Mouse (Mus musculus) thymus, adult 18-20 months (tissue): ENCODE measurements around the gene Gm10964.
A peak's percentile ranks its signal among the peaks of the same experiment; 100 is the strongest.
"Not testable (repeated sequence)": the region's sequence is repeated elsewhere in the genome, so short reads cannot be mapped to it uniquely, and the experiment has no call there.

Source experiments
- DNase-seq, 2 experiments: peaks; one replicate each; pipeline ENCODE4 v3.0.0; 2022; ENCODE audit warnings: mixed read lengths in 2 of 2

The Gm10964 gene

DNA sequence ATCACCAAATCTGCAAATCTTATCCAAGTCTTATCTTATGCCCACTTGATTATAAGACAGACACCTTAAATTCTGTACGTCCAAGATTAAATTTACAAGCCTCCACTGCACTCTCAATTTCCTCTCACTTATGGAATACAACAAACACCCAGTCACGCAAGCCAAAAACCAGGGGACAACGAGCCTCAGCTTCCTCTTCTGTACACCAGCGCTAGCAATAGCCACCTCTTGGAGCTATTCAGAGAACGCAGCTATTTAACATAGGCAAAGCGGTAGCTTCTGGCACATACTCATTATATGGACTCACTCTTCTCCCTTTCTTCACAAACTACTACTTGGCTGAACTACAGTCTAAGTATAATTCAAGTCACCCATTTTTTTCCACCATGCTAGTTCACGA lies 40.0 kb downstream of the Gm10964 start:
- no peak for DNase-seq

DNA sequence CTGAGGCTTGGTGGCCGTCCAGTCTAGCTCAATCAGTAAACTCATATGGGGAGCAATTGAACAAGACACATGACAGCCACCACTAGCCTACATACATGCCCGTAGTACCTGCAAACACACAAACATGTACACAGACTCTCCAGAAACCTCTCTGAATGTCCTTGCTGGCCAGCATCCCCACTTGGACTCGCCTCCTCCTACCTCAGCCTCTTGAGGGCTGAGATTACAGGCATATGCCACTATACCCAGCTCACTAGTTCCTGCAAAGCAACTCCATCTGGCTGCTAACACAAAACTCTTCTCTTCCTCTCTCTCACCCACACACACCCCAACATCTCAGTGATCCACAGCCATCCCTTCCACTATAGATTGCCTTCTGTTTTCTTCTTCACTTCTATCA lies 41.1 kb downstream of the Gm10964 start:
- DNase-seq: no peak

DNA sequence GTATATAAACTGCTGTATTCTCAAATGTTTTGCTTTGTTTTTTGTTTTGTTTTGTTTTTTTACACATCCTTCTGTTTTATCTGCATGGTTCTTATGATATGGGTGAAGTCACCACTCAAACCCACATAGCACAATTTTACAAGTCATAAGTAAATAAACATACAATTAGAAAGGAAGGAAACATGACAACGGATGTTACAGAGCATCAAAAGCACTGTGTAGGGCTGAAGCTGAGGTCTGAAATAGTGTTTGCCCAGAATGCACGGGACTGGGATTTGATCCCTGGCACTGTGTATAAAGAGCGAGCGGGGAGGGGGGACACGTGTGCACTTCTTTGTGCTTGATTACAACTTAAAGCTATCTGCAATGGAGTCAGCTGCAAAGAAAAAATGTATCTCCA lies 41.6 kb downstream of the Gm10964 start:
- no peak for DNase-seq

DNA sequence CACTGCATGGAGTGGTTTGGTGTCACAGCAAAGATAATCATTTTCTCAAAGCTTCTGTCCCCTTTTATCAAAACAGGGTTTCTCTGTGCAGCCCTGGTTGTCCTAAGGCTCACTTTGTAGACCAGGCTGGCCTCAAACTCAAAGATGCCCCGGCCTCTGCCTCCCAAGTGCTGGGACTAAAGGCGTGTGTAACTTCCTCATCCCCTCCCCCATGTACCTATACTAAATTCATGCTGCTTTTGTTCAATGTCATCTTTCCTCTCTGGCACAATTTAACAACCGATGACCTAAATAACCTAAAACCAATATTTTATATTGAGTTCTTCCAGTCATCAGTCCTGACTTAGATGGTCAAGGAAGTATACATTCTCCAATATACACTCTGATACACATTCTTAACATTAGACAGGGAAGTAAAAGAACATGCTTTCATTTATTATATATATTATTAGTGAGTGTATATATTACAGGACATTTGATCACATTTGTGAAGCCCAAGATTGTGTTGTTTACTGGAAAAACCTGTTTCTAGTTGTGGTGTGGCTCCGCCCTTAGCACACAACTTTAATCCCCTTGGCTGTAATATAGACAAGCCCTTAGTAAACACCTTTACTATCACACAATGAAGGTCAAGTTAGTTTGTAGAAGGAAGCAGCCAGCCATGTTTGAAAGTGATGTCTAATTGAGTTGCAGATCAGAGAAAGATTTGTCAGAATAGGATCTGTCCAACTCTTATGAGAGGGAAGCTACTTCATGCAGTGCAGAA lies 43.9 kb downstream of the Gm10964 start:
- no peak for DNase-seq

DNA sequence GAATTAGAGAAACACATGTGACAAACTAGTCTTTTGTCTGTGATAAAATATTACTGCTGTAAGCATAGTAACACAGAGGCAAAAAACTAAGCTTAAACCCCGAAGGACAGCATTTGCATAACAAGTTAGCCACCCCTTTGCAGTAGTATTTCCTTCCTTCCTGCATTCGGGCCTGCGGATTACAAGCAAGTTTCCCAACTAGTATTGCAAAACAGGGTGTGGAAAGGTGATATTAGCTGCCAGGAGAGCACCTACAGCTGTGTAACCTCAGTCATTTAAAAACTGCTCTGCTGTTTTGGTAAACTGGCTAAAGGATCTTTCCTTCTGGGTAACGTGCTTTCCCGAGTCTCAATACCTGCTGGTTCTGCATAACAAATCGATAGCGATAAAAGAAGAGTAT lies 48.1 kb downstream of the Gm10964 start:
- DNase-seq: no peak

DNA sequence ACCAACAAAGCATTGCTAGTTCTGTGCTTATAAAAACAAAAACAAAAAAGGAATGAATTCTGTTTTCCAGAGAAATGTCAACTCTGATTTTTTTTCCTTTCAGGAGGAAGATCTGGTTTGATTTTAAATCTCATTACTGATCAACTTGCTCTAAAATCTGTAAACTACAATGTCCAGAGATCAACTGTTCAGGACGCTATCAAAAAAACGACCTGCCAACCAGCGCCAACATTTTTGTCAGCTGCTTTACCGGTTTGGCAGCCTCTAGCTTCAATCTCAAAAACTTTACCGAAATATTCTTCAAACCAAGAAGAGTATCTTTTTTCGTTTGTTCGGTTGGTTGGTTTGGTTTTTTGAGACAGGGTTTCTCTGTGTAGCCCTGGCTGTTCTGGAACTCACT lies 49.9 kb downstream of the Gm10964 start:
- DNase-seq: no peak

DNA sequence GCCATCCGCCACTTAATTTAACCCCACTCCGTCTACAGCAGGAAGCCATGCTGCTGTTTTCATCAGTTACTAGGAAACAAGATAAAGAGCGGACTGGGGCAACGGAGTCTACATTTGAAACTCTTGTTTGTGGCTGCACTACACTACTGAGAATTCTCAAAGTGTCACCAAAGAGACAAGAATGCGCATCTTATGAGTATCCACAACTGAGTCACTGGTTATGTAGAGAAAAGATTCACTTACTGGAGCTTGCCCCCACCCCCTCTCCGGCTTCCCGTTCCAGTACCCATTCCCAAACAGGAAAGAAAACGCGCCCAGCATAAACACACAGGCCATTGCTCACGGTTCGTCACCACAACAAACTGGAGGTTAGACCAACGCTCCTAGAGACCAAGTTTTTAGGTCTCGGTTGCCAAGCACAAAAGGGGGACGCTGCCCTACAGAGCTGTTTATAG lies 50.8 kb downstream of the Gm10964 start:
- peak in 1 of 2 experiments; percentile 9 for DNase-seq

DNA sequence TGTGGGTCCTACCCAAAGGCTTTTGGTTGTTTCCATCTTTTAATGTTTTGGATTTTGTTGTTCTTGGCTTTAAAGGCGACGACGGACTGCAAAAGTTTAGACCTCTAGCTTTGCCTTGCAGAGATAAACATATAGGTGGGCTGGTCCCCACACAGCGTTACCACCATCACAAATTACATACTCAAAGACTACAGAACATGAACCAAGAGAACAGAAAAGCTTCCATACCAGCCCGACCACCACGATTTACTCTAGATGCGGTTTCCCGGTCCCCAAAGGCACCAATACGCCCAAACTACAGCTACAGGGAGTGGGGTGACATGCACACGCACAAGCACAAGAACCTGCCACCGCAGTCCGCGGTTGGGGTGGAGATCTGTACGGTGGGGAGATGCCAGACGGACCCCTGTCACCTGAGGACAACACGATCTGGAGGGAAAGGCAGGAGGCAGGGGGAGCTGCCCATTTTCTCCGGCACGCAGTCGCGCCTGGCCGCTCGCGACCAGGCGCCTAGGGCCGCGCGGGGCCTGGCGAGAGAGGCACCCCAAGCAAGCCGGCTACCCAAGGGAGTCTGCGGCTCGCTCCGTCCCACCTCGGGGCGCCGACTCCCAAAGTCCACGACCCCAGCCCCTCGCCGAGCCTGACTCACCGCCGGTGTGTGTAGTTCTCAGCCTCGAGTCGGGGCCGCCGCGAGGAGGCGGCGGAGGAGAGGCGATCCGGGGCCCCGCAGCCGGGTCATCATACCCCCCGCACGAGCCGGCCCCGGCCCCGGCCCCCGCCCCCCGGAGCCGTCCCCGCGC lies 51.4 kb downstream of the Gm10964 start:
- peak in 1 of 2 experiments; percentile 37 for DNase-seq

DNA sequence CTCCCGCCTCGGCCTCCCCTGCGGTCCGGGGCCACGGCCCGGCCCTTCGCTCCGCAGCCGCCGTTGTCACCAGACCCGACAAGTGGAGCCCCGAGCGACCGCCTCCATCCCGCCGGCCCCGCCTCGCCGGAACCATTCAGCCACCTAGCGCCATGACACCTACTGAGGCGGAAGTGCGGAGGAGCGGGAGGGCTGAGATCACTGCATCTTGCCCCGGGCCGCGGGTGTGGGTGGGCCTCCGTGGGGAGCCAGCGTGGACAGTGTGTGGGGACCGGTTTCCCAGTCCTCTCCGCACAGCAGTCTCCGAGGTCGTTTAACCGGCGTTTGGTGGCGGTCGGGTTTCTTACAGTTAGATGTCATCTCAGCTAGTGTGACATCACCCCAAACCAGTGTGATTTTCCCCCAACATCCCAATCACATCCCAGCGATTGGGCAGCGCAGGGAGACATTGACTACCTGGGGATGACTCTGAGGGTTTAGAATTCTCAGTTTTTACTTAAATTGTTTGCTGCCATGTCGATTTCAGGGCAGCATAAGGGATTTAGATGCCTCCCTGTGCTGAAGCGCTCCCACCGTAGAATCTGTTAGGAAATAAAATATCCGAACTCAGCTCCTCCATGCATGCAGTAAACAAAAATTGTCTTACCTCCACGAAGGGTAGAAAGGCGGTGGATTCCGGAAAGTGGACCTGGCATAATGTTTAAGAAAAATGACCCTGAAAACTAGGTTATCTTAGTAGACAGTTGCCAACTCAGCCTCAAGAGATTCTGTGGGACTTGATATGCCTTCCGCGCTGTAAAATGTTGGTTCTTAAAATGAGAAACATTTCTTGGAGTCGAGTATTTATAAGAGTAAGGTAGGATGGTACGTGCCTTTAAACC lies 52.3 kb downstream of the Gm10964 start, which contains the start of gene Hipk1:
Hipk1 (minus strand) TSS at position 334 of the 881 bp plus-strand sequence.
- peak; percentile 92 to 93 for DNase-seq

DNA sequence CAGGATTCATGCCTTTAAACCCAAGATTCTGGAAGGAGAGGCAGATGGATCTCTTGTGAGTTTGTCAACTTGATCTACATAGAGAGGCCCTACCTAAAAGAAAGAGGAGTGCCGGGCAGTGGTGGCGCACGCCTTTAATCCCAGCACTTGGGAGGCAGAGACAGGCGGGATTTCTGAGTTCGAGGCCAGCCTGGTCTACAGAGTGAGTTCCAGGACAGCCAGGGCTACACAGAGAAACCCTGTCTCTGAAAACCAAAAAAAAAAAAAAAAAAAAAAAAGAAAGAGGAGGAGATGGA lies 52.9 kb downstream of the Gm10964 start:
- not testable (repeated sequence) for DNase-seq

DNA sequence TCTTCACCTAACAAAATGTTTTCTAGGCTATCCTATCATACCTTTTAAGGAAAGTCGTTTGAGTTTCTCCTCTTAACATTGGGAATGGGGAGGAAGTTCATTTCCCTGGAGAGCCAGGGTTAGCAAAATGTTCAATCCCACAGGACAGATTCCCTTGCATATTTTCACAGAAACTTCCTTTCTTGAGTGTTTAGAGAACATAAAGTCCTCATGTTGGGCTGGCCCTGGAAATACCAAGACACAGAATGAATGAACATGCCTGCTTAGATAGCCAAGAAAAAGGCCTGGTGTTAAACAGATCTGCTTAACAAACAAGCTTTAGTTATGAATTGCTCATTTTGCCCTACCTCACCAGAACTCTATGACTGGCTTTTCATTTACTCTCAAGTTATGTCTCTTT lies 53.4 kb downstream of the Gm10964 start:
- DNase-seq: no peak
